Mouse (Mus musculus): ENCODE data around the gene Gjb5. TPM values are rescaled to one million over a fixed set of nuclear protein-coding genes. Genes with fewer than 3 reads are reported as not detected.

The Gjb5 gene
- polyA plus RNA-seq, 1 experiment from 2014 or later: 0.73 TPM

- no peak for ATAC-seq
- Histone ChIP-seq H3K9ac (ENCODE audit: low read depth, low read length) (no peak overlapping the region), H3K36me3 (ENCODE audit: control insufficient read depth, insufficient read depth, low read length) (no peaks in the 10 kb centered on the region), H3K9me3 (ENCODE audit: control insufficient read depth, low read length) (no peaks in the 10 kb centered on the region), H3K27me3 (replicated peaks; ENCODE audit: control insufficient read depth, insufficient read depth, low read length) (no peaks in the 10 kb centered on the region), H3K4me2 (ENCODE audit: low read depth, low read length) (no peak overlapping the region), H3K27ac (ENCODE audit: low read length) (no peak overlapping the region), H3K4me1 (ENCODE audit: control insufficient read depth, insufficient read depth, low read length) (peaks cover 11% of the 10 kb centered on the region; the same call in 1 of the 2 replicates), H3K4me3 (ENCODE audit: low read length) (no peak overlapping the region)
- 41% methylated on average over 15 of the region's 15 CpGs for WGBS
Measured at GRCm38 (mm10) chr4:127354506-127355485, 3.2 kb downstream of the Gjb5 start.

GRCm38 (mm10) chr4:127353951-127354438, 4.0 kb downstream of the Gjb5 start, which contains the start of gene Gjb4:
Gene Gjb4, minus strand, starts transcription at chr4:127354081.
- Histone ChIP-seq H3K27me3 (replicated peaks; ENCODE audit: control insufficient read depth, insufficient read depth, low read length) (no peaks in the 10 kb centered on the region), H3K4me1 (ENCODE audit: control insufficient read depth, insufficient read depth, low read length) (peaks cover 11% of the 10 kb centered on the region; the same call in 1 of the 2 replicates), H3K27ac (ENCODE audit: low read length) (no peak within 1 kb of the TSS), H3K36me3 (ENCODE audit: control insufficient read depth, insufficient read depth, low read length) (no peaks in the 10 kb centered on the region), H3K9me3 (ENCODE audit: control insufficient read depth, low read length) (no peaks in the 10 kb centered on the region), H3K4me2 (ENCODE audit: low read depth, low read length) (no peak within 1 kb of the TSS), H3K4me3 (ENCODE audit: low read length) (no peak within 1 kb of the TSS), H3K9ac (ENCODE audit: low read depth, low read length) (no peak within 1 kb of the TSS)
- 47% methylated on average over 8 of the region's 8 CpGs for WGBS
- no peak for ATAC-seq

- Histone ChIP-seq H3K9ac (ENCODE audit: low read depth, low read length) (no peak overlapping the region), H3K27me3 (replicated peaks; ENCODE audit: control insufficient read depth, insufficient read depth, low read length) (no peaks in the 10 kb centered on the region), H3K27ac (ENCODE audit: low read length) (no peak overlapping the region), H3K4me1 (ENCODE audit: control insufficient read depth, insufficient read depth, low read length) (peaks cover 5% of the 10 kb centered on the region; the same call in 1 of the 2 replicates), H3K4me3 (ENCODE audit: low read length) (no peak overlapping the region), H3K4me2 (ENCODE audit: low read depth, low read length) (no peak overlapping the region), H3K9me3 (ENCODE audit: control insufficient read depth, low read length) (no peaks in the 10 kb centered on the region), H3K36me3 (ENCODE audit: control insufficient read depth, insufficient read depth, low read length) (no peaks in the 10 kb centered on the region)
- 32% methylated on average over 1 of the region's 1 CpGs for WGBS
- ATAC-seq: no peak
Measured at GRCm38 (mm10) chr4:127352594-127352993, 5.4 kb downstream of the Gjb5 start.

GRCm38 (mm10) chr4:127349560-127350300, 8.3 kb downstream of the Gjb5 start:
- Histone ChIP-seq H3K9ac (ENCODE audit: low read depth, low read length) (no peak overlapping the region), H3K4me3 (ENCODE audit: low read length) (no peak overlapping the region), H3K36me3 (ENCODE audit: control insufficient read depth, insufficient read depth, low read length) (no peaks in the 10 kb centered on the region), H3K9me3 (ENCODE audit: control insufficient read depth, low read length) (no peaks in the 10 kb centered on the region), H3K27me3 (replicated peaks; ENCODE audit: control insufficient read depth, insufficient read depth, low read length) (no peaks in the 10 kb centered on the region), H3K4me1 (ENCODE audit: control insufficient read depth, insufficient read depth, low read length) (peaks cover 4% of the 10 kb centered on the region; the same call in 1 of the 2 replicates), H3K4me2 (ENCODE audit: low read depth, low read length) (no peak overlapping the region), H3K27ac (ENCODE audit: low read length) (no peak overlapping the region)
- 48% methylated on average over 4 of the region's 4 CpGs for WGBS
- ATAC-seq: no peak

- WGBS: 62% methylated on average over 5 of the region's 5 CpGs
- H3K27ac ChIP-seq (ENCODE audit: low read length): no peak overlapping the region
- no peaks in the 10 kb centered on the region for H3K9me3 ChIP-seq (ENCODE audit: control insufficient read depth, low read length)
- no peaks in the 10 kb centered on the region for H3K27me3 ChIP-seq (replicated peaks; ENCODE audit: control insufficient read depth, insufficient read depth, low read length)
- H3K4me1 ChIP-seq (ENCODE audit: control insufficient read depth, insufficient read depth, low read length): no peaks in the 10 kb centered on the region
- H3K4me3 ChIP-seq (ENCODE audit: low read length): no peak overlapping the region
- H3K4me2 ChIP-seq (ENCODE audit: low read depth, low read length): no peak overlapping the region
- H3K9ac ChIP-seq (ENCODE audit: low read depth, low read length): no peak overlapping the region
- no peak for ATAC-seq
- no peaks in the 10 kb centered on the region for H3K36me3 ChIP-seq (ENCODE audit: control insufficient read depth, insufficient read depth, low read length)
Measured at GRCm38 (mm10) chr4:127345000-127345399, 13.0 kb downstream of the Gjb5 start.

GRCm38 (mm10) chr4:127341372-127341771, 16.6 kb downstream of the Gjb5 start:
- Histone ChIP-seq H3K27ac (ENCODE audit: low read length) (no peak overlapping the region), H3K9me3 (ENCODE audit: control insufficient read depth, low read length) (no peaks in the 10 kb centered on the region)
- WGBS: 47% methylated on average over 6 of the region's 6 CpGs

GRCm38 (mm10) chr4:127337668-127338067, 20.3 kb downstream of the Gjb5 start:
- Histone ChIP-seq H3K4me2 (ENCODE audit: low read depth, low read length) (no peak overlapping the region), H3K27me3 (replicated peaks; ENCODE audit: control insufficient read depth, insufficient read depth, low read length) (no peaks in the 10 kb centered on the region; the same call in 1 of the 2 replicates), H3K4me1 (ENCODE audit: control insufficient read depth, insufficient read depth, low read length) (no peaks in the 10 kb centered on the region), H3K9ac (ENCODE audit: low read depth, low read length) (no peak overlapping the region), H3K27ac (ENCODE audit: low read length) (no peak overlapping the region), H3K4me3 (ENCODE audit: low read length) (no peak overlapping the region), H3K36me3 (ENCODE audit: control insufficient read depth, insufficient read depth, low read length) (no peaks in the 10 kb centered on the region), H3K9me3 (ENCODE audit: control insufficient read depth, low read length) (no peaks in the 10 kb centered on the region)
- WGBS: 81% methylated on average over 5 of the region's 5 CpGs
- no peak for ATAC-seq

More at GRCm38 (mm10) chr4:127341372-127341771, 16.6 kb downstream of the Gjb5 start:
- no peak overlapping the region for H3K4me2 ChIP-seq (ENCODE audit: low read depth, low read length)
- H3K4me3 ChIP-seq (ENCODE audit: low read length): no peak overlapping the region
- no peaks in the 10 kb centered on the region for H3K36me3 ChIP-seq (ENCODE audit: control insufficient read depth, insufficient read depth, low read length)
- no peaks in the 10 kb centered on the region for H3K27me3 ChIP-seq (replicated peaks; ENCODE audit: control insufficient read depth, insufficient read depth, low read length)
- no peak for ATAC-seq
- no peaks in the 10 kb centered on the region for H3K4me1 ChIP-seq (ENCODE audit: control insufficient read depth, insufficient read depth, low read length)
- H3K9ac ChIP-seq (ENCODE audit: low read depth, low read length): no peak overlapping the region

GRCm38 (mm10) chr4:127334870-127335504, 23.0 kb downstream of the Gjb5 start:
- Histone ChIP-seq H3K4me3 (ENCODE audit: low read length) (no peak overlapping the region), H3K27me3 (replicated peaks; ENCODE audit: control insufficient read depth, insufficient read depth, low read length) (peaks cover 19% of the 10 kb centered on the region), H3K9me3 (ENCODE audit: control insufficient read depth, low read length) (no peaks in the 10 kb centered on the region), H3K9ac (ENCODE audit: low read depth, low read length) (no peak overlapping the region), H3K27ac (ENCODE audit: low read length) (no peak overlapping the region), H3K4me2 (ENCODE audit: low read depth, low read length) (no peak overlapping the region), H3K4me1 (ENCODE audit: control insufficient read depth, insufficient read depth, low read length) (peaks cover 6% of the 10 kb centered on the region; the same call in 1 of the 2 replicates), H3K36me3 (ENCODE audit: control insufficient read depth, insufficient read depth, low read length) (no peaks in the 10 kb centered on the region)
- WGBS: 39% methylated on average over 5 of the region's 5 CpGs
- ATAC-seq: no peak

- 31% methylated on average over 13 of the region's 13 CpGs for WGBS
- Histone ChIP-seq H3K9ac (ENCODE audit: low read depth, low read length) (no peak overlapping the region), H3K4me1 (ENCODE audit: control insufficient read depth, insufficient read depth, low read length) (peaks cover 11% of the 10 kb centered on the region), H3K4me2 (ENCODE audit: low read depth, low read length) (no peak overlapping the region), H3K27me3 (replicated peaks; ENCODE audit: control insufficient read depth, insufficient read depth, low read length) (peaks cover 28% of the 10 kb centered on the region), H3K27ac (ENCODE audit: low read length) (no peak overlapping the region), H3K9me3 (ENCODE audit: control insufficient read depth, low read length) (no peaks in the 10 kb centered on the region), H3K4me3 (ENCODE audit: low read length) (no peak overlapping the region), H3K36me3 (ENCODE audit: control insufficient read depth, insufficient read depth, low read length) (no peaks in the 10 kb centered on the region)
- ATAC-seq: no peak
Measured at GRCm38 (mm10) chr4:127331171-127331570, 26.8 kb downstream of the Gjb5 start.
